Comparison of ENCODE assay signal across 8 mouse cellular contexts in the genomic region with DNA sequence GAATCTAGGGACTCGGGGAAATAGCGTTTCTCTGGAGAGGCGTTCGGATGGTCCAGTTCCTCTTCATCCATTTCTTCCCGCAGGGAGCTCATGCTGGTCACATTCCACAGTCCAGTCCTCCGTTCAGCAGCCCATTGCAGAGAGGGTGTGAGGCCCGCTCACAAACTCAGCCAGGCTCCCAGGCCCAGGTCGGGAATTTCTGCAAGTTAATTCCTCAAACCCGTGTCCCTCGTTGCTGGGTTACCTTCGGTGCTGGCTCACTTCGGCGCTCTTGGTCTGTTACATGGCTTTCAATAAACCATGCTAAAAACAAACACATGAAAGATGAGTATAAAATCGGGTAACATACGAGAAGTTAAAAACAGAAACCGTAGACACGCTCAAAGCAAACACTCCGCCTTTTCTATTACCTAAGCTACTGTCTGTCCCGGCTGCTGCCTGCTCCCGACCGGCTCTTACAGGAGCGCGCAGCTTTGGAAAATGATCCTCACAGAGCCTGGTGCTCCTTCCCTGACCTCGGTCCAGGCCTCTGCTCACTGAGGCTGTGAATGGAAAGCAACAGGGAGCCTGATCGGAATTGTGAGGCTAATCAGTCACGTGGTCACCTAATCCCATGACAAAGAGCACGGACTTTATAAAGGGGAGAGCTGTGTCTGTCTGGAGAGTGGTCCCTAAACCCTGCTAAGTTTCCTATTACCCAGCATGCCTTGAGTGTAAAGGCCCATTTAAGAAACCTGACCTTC. TPM values are rescaled to one million over a fixed set of nuclear protein-coding genes. Genes with fewer than 3 reads are reported as not detected.
A peak's percentile ranks its signal among the peaks of the same experiment; 100 is the strongest.
DNase-seq lines count a peak whose midpoint lies in the region; ATAC-seq and TF ChIP-seq lines count a peak whose summit lies in the region.

No protein-coding gene starts in this region.

- no peak for TF ChIP-seq CTCF in intestine, postnatal 0 days (IDR thresholded peaks at IDR 0.05; ENCODE audit: low read depth)

- H3K9ac ChIP-seq in heart, embryonic 14.5 days (ENCODE audit: low read length) = peak overlapping the region; percentile 58
- H3K9ac ChIP-seq in intestine, postnatal 0 days (ENCODE audit: low read depth, low read length) = no peak overlapping the region; the same call in 1 of the 2 replicates
- H3K9ac ChIP-seq in midbrain, embryonic 14.5 days (replicated peaks; ENCODE audit: low read length) = peak overlapping the region; percentile 34; the same call in 1 of the 2 replicates

- H3K4me2 ChIP-seq in heart, embryonic 14.5 days (ENCODE audit: low read length) = peak overlapping the region; percentile 63
- H3K4me2 ChIP-seq in intestine, postnatal 0 days (replicated peaks; ENCODE audit: low read depth) = peak overlapping the region; percentile 35; the same call in 1 of the 2 replicates
- peak overlapping the region; percentile 44 for H3K4me2 ChIP-seq in midbrain, embryonic 14.5 days (ENCODE audit: low read length)

- peak overlapping the region; percentile 36 to 41 for H3K27ac ChIP-seq in heart, embryonic 14.5 days (replicated peaks in 1 of 2; ENCODE audit: control insufficient read depth in 1 of 2, insufficient read depth in 1 of 2, low read depth in 2 of 2, low read length in 2 of 2)
- 0 out of 2 replicates have a peak overlapping the region, but pooled peaks have one; percentile 9 for H3K27ac ChIP-seq in intestine, postnatal 0 days (ENCODE audit: low read depth, low read length)
- H3K27ac ChIP-seq in midbrain, embryonic 14.5 days (replicated peaks; ENCODE audit: low read depth, low read length) = peak overlapping the region; percentile 68

- DNase-seq in heart, adult 8-10 months (ENCODE audit: low spot score) = no peak
- DNase-seq in embryo, embryonic 11.5 days (ENCODE audit: low read depth, low spot score) = peak; percentile 50
- DNase-seq in midbrain, embryonic 14.5 days = peak; percentile 84
- DNase-seq in adrenal gland, postnatal 10 days = no peak
- DNase-seq in layer of hippocampus, postnatal 25 days (ENCODE audit: extremely low spot score in 1 of 2, low spot score in 1 of 2) = no peak

- H3K4me3 ChIP-seq in heart, embryonic 14.5 days (ENCODE audit: control insufficient read depth in 1 of 2, insufficient read depth in 1 of 2, low read depth in 1 of 2, low read length in 2 of 2) = peak overlapping the region; percentile 19 to 30
- H3K4me3 ChIP-seq in intestine, postnatal 0 days (ENCODE audit: low read depth, low read length) = no peak overlapping the region
- H3K4me3 ChIP-seq in midbrain, embryonic 14.5 days (replicated peaks; ENCODE audit: low read depth, low read length) = peak overlapping the region; percentile 19

- H3K36me3 ChIP-seq in heart, embryonic 14.5 days (ENCODE audit: control insufficient read depth, insufficient read depth, low read length) = 0 out of 2 replicates have a peak, but pooled peaks cover 12% of the 10 kb centered on the region
- peaks cover 5% of the 10 kb centered on the region; the same call in 1 of the 2 replicates for H3K36me3 ChIP-seq in intestine, postnatal 0 days (ENCODE audit: control insufficient read depth, insufficient read depth)
- H3K36me3 ChIP-seq in midbrain, embryonic 14.5 days (ENCODE audit: control insufficient read depth, insufficient read depth, low read length) = no peaks in the 10 kb centered on the region

- peaks cover 6% of the 10 kb centered on the region for H3K9me3 ChIP-seq in heart, embryonic 14.5 days (ENCODE audit: control insufficient read depth, low read length)
- H3K9me3 ChIP-seq in intestine, postnatal 0 days (ENCODE audit: control insufficient read depth) = no peaks in the 10 kb centered on the region
- no peaks in the 10 kb centered on the region for H3K9me3 ChIP-seq in midbrain, embryonic 14.5 days (ENCODE audit: control insufficient read depth, low read length)

- ATAC-seq in heart, embryonic 14.5 days (ENCODE audit: insufficient number of reproducible peaks, insufficient read depth, low FRiP score, low read depth) = peak; percentile 29; the same call in 1 of the 2 replicates
- ATAC-seq in intestine, postnatal 0 days = 0 out of 2 replicates have a peak, but pooled peaks have one; percentile 17
- ATAC-seq in midbrain, embryonic 14.5 days (ENCODE audit: low FRiP score, low TSS enrichment) = peak; percentile 86
- ATAC-seq in erythroid progenitor cell, adult 5-6 weeks (replicated peaks; ENCODE audit: low FRiP score, poor library complexity, severe bottlenecking) = no peak

- WGBS in heart, embryonic 14.5 days = 16% methylated on average over 27 of the region's 27 CpGs
- 32% methylated on average over 27 of the region's 27 CpGs for WGBS in intestine, postnatal 0 days
- WGBS in midbrain, embryonic 14.5 days = 2% methylated on average over 27 of the region's 27 CpGs

- H3K27me3 ChIP-seq in heart, embryonic 14.5 days (ENCODE audit: control insufficient read depth, insufficient read depth, low read length) = no peaks in the 10 kb centered on the region
- no peaks in the 10 kb centered on the region for H3K27me3 ChIP-seq in intestine, postnatal 0 days (replicated peaks; ENCODE audit: control insufficient read depth, insufficient read depth, low read length)
- H3K27me3 ChIP-seq in midbrain, embryonic 14.5 days (ENCODE audit: control insufficient read depth, insufficient read depth, low read length) = no peaks in the 10 kb centered on the region

- peaks cover 7 to 20% of the 10 kb centered on the region in 2 experiments for H3K4me1 ChIP-seq in heart, embryonic 14.5 days (ENCODE audit: control insufficient read depth in 2 of 2, insufficient read depth in 2 of 2, low read length in 2 of 2)
- H3K4me1 ChIP-seq in intestine, postnatal 0 days (replicated peaks; ENCODE audit: control insufficient read depth, insufficient read depth, low read length) = peaks cover 3% of the 10 kb centered on the region; the same call in 1 of the 2 replicates
- peaks cover 11% of the 10 kb centered on the region; the same call in 1 of the 2 replicates for H3K4me1 ChIP-seq in midbrain, embryonic 14.5 days (ENCODE audit: control insufficient read depth, insufficient read depth, low read length)

RNA-seq across cellular contexts. Expression of a gene that starts 16.9 kb away (rescaled TPM):
- polyA plus RNA-seq in heart, embryonic 14.5 days (2014; fragmentation: Nextera tagmentation; extraction: Ambion mirVana) = not detected in 2 replicates
- total RNA-seq in heart, adult 8-10 months (2022) = not detected
- polyA plus RNA-seq in intestine, postnatal 0 days (2015; fragmentation: Nextera tagmentation; extraction: Ambion mirVana) = 0.17 and 0.42 TPM in 2 replicates
- 3.8 and 3.9 TPM in 2 replicates for polyA plus RNA-seq in midbrain, embryonic 14.5 days (2014; fragmentation: Nextera tagmentation; extraction: Ambion mirVana)
- total RNA-seq in adrenal gland, postnatal 10 days (2021) = under 1 TPM; 0.18 to 0.36 TPM
- total RNA-seq in erythroid progenitor cell, adult 5-6 weeks (2015; ENCODE audit: low replicate concordance) = not detected in 2 replicates
- not detected in 2 replicates for total RNA-seq in erythroid progenitor cell, adult 5-6 weeks (2017; ENCODE audit: low replicate concordance)
- total RNA-seq in layer of hippocampus, postnatal 25 days (2021) = 1 to 10 TPM; 2.4 to 2.7 TPM

RNA-seq across cellular contexts. Expression of a gene that starts 22.7 kb away (rescaled TPM):
- polyA plus RNA-seq in heart, embryonic 14.5 days (2014; fragmentation: Nextera tagmentation; extraction: Ambion mirVana) = 32.2 and 32.7 TPM in 2 replicates
- 10 to 100 TPM; 42.9 to 61.1 (median 50.7) TPM for total RNA-seq in heart, adult 8-10 months (2022)
- polyA plus RNA-seq in intestine, postnatal 0 days (2015; fragmentation: Nextera tagmentation; extraction: Ambion mirVana) = 43.8 and 50.2 TPM in 2 replicates
- polyA plus RNA-seq in midbrain, embryonic 14.5 days (2014; fragmentation: Nextera tagmentation; extraction: Ambion mirVana) = 34.2 and 46.4 TPM in 2 replicates
- 10 to 100 TPM; 35.6 to 46.8 TPM for total RNA-seq in adrenal gland, postnatal 10 days (2021)
- total RNA-seq in erythroid progenitor cell, adult 5-6 weeks (2015; ENCODE audit: low replicate concordance) = 3.2 and 3.4 TPM in 2 replicates
- 4.8 and 23.4 TPM in 2 replicates for total RNA-seq in erythroid progenitor cell, adult 5-6 weeks (2017; ENCODE audit: low replicate concordance)
- total RNA-seq in layer of hippocampus, postnatal 25 days (2021) = 10 to 100 TPM; 39.5 to 44.2 TPM

RNA-seq across cellular contexts. Expression of a gene that starts 49.9 kb away (rescaled TPM):
- polyA plus RNA-seq in heart, embryonic 14.5 days (2014; fragmentation: Nextera tagmentation; extraction: Ambion mirVana) = 33.7 and 34.8 TPM in 2 replicates
- total RNA-seq in heart, adult 8-10 months (2022) = 10 to 100 TPM; 22.1 to 25.5 (median 23.2) TPM
- polyA plus RNA-seq in intestine, postnatal 0 days (2015; fragmentation: Nextera tagmentation; extraction: Ambion mirVana) = 12.1 and 12.4 TPM in 2 replicates
- 57.7 and 58.3 TPM in 2 replicates for polyA plus RNA-seq in midbrain, embryonic 14.5 days (2014; fragmentation: Nextera tagmentation; extraction: Ambion mirVana)
- total RNA-seq in adrenal gland, postnatal 10 days (2021) = 10 to 100 TPM; 10.2 to 16.3 TPM
- 390 and 410 TPM in 2 replicates for total RNA-seq in erythroid progenitor cell, adult 5-6 weeks (2015; ENCODE audit: low replicate concordance)
- 315 and 333 TPM in 2 replicates for total RNA-seq in erythroid progenitor cell, adult 5-6 weeks (2017; ENCODE audit: low replicate concordance)
- 10 to 100 TPM; 17.8 to 18.1 TPM for total RNA-seq in layer of hippocampus, postnatal 25 days (2021)

RNA-seq across cellular contexts. Expression of a gene that starts 50.6 kb away (rescaled TPM):
- polyA plus RNA-seq in heart, embryonic 14.5 days (2014; fragmentation: Nextera tagmentation; extraction: Ambion mirVana) = 72.7 and 73.3 TPM in 2 replicates
- total RNA-seq in heart, adult 8-10 months (2022) = 10 to 100 TPM; 48.8 to 59.6 (median 59.1) TPM
- polyA plus RNA-seq in intestine, postnatal 0 days (2015; fragmentation: Nextera tagmentation; extraction: Ambion mirVana) = 91.4 and 92.6 TPM in 2 replicates
- polyA plus RNA-seq in midbrain, embryonic 14.5 days (2014; fragmentation: Nextera tagmentation; extraction: Ambion mirVana) = 76.9 and 89.0 TPM in 2 replicates
- total RNA-seq in adrenal gland, postnatal 10 days (2021) = 10 to 100 TPM; 62.3 to 66.8 TPM
- 36.0 and 87.6 TPM in 2 replicates for total RNA-seq in erythroid progenitor cell, adult 5-6 weeks (2015; ENCODE audit: low replicate concordance)
- 39.5 and 56.6 TPM in 2 replicates for total RNA-seq in erythroid progenitor cell, adult 5-6 weeks (2017; ENCODE audit: low replicate concordance)
- total RNA-seq in layer of hippocampus, postnatal 25 days (2021) = 10 to 100 TPM; 58.0 to 60.2 TPM

Comparison
In these comparisons a context has a peak if more than half of its experiments do, and no peak if none do; other contexts are left out.
1. H3K27ac ChIP-seq: peak in every context shown above with its lines; median percentile 68 in midbrain, embryonic 14.5 days; 38 in heart, embryonic 14.5 days; 9 in intestine, postnatal 0 days.
2. DNase-seq: peak in embryo, embryonic 11.5 days (single experiment) and midbrain, embryonic 14.5 days (single experiment); none in heart, adult 8-10 months (single experiment), adrenal gland, postnatal 10 days (single experiment) and layer of hippocampus, postnatal 25 days (0 of 2).
3. RNA of a gene that starts 49.9 kb away (total RNA-seq): 315 to 410 TPM in erythroid progenitor cell, adult 5-6 weeks; 22.1 to 25.5 TPM in heart, adult 8-10 months, 17.8 to 18.1 TPM in layer of hippocampus, postnatal 25 days and 10.2 to 16.3 TPM in adrenal gland, postnatal 10 days; every median in the first group is over 10 times any median in the second.
4. Peak in every context shown above with its lines, with median percentiles within 50 percentile points of each other: H3K4me2 ChIP-seq.